Mouse (Mus musculus) myocyte (in vitro differentiated cells): ENCODE measurements around the gene Tnip1. TPM values are rescaled to one million over a fixed set of nuclear protein-coding genes. Genes with fewer than 3 reads are reported as not detected.

Experiments used
- H3K27me3 ChIP-seq: one replicate; pipeline ENCODE4 v1.6.1; 2011; ENCODE audit not compliant: control insufficient read depth, insufficient read depth, insufficient read length
- H3K36me3 ChIP-seq: one replicate; pipeline ENCODE4 v1.6.1; 2011; ENCODE audit not compliant: control insufficient read depth, insufficient read depth
- H3K4me2 ChIP-seq: one replicate; pipeline ENCODE4 v1.6.1; 2011; ENCODE audit warnings: low read depth, control low read depth
- H3K4me3 ChIP-seq: one replicate; pipeline ENCODE4 v1.5.1; 2011; ENCODE audit warnings: mild to moderate bottlenecking, control low read depth, moderate library complexity
- H3K79me2 ChIP-seq: one replicate; pipeline ENCODE4 v1.6.1; 2011; ENCODE audit not compliant: control insufficient read depth, insufficient read depth
- H3ac ChIP-seq: one replicate; pipeline ENCODE4 v1.6.1; 2011; ENCODE audit not compliant: control insufficient read depth, insufficient read length
- CEBPB ChIP-seq: IDR thresholded peaks from 2 replicates; pipeline ENCODE4 v1.6.1; 2011; ENCODE audit warnings: mild to moderate bottlenecking, moderate library complexity; ENCODE audit not compliant: poor library complexity, insufficient read depth, severe bottlenecking
- E2F4 ChIP-seq: IDR thresholded peaks from one replicate; pipeline ENCODE4 v1.6.1; 2011; ENCODE audit warnings: mild to moderate bottlenecking, control low read depth, moderate library complexity; ENCODE audit not compliant: insufficient read depth
- MAX ChIP-seq: IDR thresholded peaks from one replicate; pipeline ENCODE4 v1.6.1; 2011; ENCODE audit warnings: low read depth, mild to moderate bottlenecking, control low read depth
- MYOD1 ChIP-seq, 3 experiments: IDR thresholded peaks; one replicate each; pipeline ENCODE4 v1.6.1; 2011; ENCODE audit warnings: control low read depth in 2 of 3, low read depth in 2 of 3, mild to moderate bottlenecking in 2 of 3, moderate library complexity in 1 of 3; ENCODE audit not compliant: insufficient read length in 2 of 3, control insufficient read depth in 1 of 3
- MYOG ChIP-seq, 3 experiments: IDR thresholded peaks; one replicate each; pipeline ENCODE4 v1.6.1; 2011; ENCODE audit warnings: control low read depth in 2 of 3, low read depth in 2 of 3, mild to moderate bottlenecking in 2 of 3; ENCODE audit not compliant: insufficient read length in 2 of 3, control insufficient read depth in 1 of 3, insufficient read depth in 1 of 3
- POLR2A ChIP-seq: IDR thresholded peaks from one replicate; pipeline ENCODE4 v1.6.1; 2011; ENCODE audit warnings: low read depth, mild to moderate bottlenecking, control low read depth, moderate library complexity; ENCODE audit not compliant: insufficient read length
- POLR2AphosphoS2 ChIP-seq: IDR thresholded peaks from one replicate; pipeline ENCODE4 v1.6.1; 2011; ENCODE audit warnings: low read depth, control low read depth; ENCODE audit not compliant: insufficient read length
- REST ChIP-seq: IDR thresholded peaks from one replicate; pipeline ENCODE4 v1.6.1; 2011; ENCODE audit warnings: mild to moderate bottlenecking, control low read depth, moderate library complexity; ENCODE audit not compliant: insufficient read depth, insufficient read length
- SRF ChIP-seq: IDR thresholded peaks from one replicate; pipeline ENCODE4 v1.6.1; 2011; ENCODE audit warnings: low read depth; ENCODE audit not compliant: control insufficient read depth, insufficient read length
- TCF12 ChIP-seq: IDR thresholded peaks from one replicate; pipeline ENCODE4 v1.6.1; 2011; ENCODE audit warnings: mild to moderate bottlenecking, control low read depth; ENCODE audit not compliant: poor library complexity, insufficient read depth, severe bottlenecking
- TCF3 ChIP-seq: IDR thresholded peaks from one replicate; pipeline ENCODE4 v1.6.1; 2011; ENCODE audit warnings: low read depth, control low read depth; ENCODE audit not compliant: insufficient read length
- USF1 ChIP-seq: IDR thresholded peaks from one replicate; pipeline ENCODE4 v1.6.1; 2011; ENCODE audit warnings: low read depth, mild to moderate bottlenecking, control low read depth, moderate library complexity
- polyA plus RNA-seq: library from polyadenylated mRNA; unstranded; fragments of >200 nt; fragmentation: generic; extraction: Trizol; gene quantifications from one replicate; pipeline ENCODE4 v1.2.1, GENCODE M21; 2012; ENCODE audit warnings: missing spikeins

Tnip1 gene
- polyA plus RNA-seq, 1 experiment: 34.5 TPM

DNA sequence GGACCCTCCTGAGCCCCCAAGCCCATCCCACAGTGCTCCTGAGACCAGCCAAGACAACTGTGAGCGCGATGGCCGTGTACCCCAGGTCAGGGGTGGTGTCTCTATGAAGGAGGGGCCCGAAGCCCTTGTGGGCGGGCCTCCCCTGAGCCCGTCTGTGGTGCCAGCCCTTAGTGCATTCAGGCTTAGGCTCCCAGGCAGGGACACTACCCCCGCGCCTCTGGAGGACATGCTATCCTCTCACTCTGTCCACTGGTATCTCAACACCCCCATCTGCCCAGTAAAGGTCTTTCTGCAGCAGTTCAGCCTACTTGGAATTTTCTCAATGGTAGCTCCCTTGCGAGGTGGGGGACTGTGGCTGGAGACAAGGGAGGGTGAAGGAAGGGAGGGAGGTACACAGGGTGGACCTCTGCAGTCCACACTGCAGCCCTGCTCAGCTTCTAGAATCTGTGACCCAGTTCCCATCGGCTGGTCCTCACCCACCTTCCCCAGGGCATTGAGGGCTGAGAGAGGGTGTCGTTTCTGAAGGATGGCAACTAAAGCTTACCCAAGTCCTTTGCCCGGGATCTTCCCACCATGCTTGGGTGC lies 52.5 kb downstream of the Tnip1 start:
- no peaks in the 10 kb centered on the region for H3K79me2 ChIP-seq
- no peaks in the 10 kb centered on the region for H3K27me3 ChIP-seq
- H3K4me2 ChIP-seq: no peak overlapping the region
- TF ChIP-seq MAX (no peak), TCF3 (no peak), MYOG (IDR thresholded peaks at IDR 0.05; ENCODE audit: control insufficient read depth in 1 of 3, insufficient read depth in 1 of 3, insufficient read length in 2 of 3, low read depth in 2 of 3) (no peak), E2F4 (no peak), CEBPB (no peak), POLR2A (no peak), USF1 (no peak), TCF12 (no peak), SRF (no peak), MYOD1 (IDR thresholded peaks at IDR 0.05; ENCODE audit: control insufficient read depth in 1 of 3, insufficient read length in 2 of 3, low read depth in 2 of 3) (no peak), REST (no peak), POLR2AphosphoS2 (no peak)
- no peak overlapping the region for H3K4me3 ChIP-seq
- peaks cover 11% of the 10 kb centered on the region for H3K36me3 ChIP-seq
- no peak overlapping the region for H3ac ChIP-seq

DNA sequence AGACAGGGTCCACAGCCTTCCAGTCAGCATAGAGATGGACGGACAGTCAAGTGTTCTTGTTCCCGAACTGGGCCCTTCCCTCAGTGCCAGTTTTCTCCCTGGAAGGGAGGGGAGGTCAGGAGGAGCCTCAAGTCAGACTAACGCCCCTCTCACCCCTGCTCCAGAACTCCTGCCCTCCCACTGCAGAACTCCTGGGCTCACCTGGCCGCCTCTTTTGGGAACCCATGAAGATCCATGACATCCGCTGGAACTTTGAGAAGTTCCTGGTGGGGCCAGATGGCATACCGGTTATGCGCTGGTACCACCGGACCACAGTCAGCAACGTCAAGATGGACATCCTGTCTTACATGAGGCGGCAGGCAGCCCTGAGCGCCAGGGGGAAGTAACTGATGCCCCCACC lies 53.4 kb downstream of the Tnip1 start:
- TF ChIP-seq TCF3 (no peak), MYOD1 (IDR thresholded peaks at IDR 0.05; ENCODE audit: control insufficient read depth in 1 of 3, insufficient read length in 2 of 3, low read depth in 2 of 3) (no peak), REST (no peak), USF1 (no peak), CEBPB (no peak), TCF12 (no peak), POLR2AphosphoS2 (no peak), MYOG (IDR thresholded peaks at IDR 0.05; ENCODE audit: control insufficient read depth in 1 of 3, insufficient read depth in 1 of 3, insufficient read length in 2 of 3, low read depth in 2 of 3) (no peak), POLR2A (no peak), MAX (no peak), SRF (no peak), E2F4 (no peak)
- Histone ChIP-seq H3K79me2 (no peaks in the 10 kb centered on the region), H3K4me3 (no peak overlapping the region), H3K4me2 (no peak overlapping the region), H3K36me3 (peaks cover 4% of the 10 kb centered on the region), H3ac (no peak overlapping the region), H3K27me3 (no peaks in the 10 kb centered on the region)

GRCm38 (mm10) chr11:54907259-54907658 lies 55.5 kb downstream of the Tnip1 start:
- Histone ChIP-seq H3K4me3 (no peak overlapping the region), H3K36me3 (no peaks in the 10 kb centered on the region), H3K79me2 (no peaks in the 10 kb centered on the region), H3K4me2 (no peak overlapping the region), H3K27me3 (no peaks in the 10 kb centered on the region), H3ac (no peak overlapping the region)
- TF ChIP-seq TCF3: no peak
- TF ChIP-seq MYOG (IDR thresholded peaks at IDR 0.05; ENCODE audit: control insufficient read depth in 1 of 3, insufficient read depth in 1 of 3, insufficient read length in 2 of 3, low read depth in 2 of 3): no peak
- TF ChIP-seq E2F4: no peak
- TF ChIP-seq REST: no peak
- TF ChIP-seq MAX: no peak
- no peak for TF ChIP-seq SRF
- no peak for TF ChIP-seq MYOD1 (IDR thresholded peaks at IDR 0.05; ENCODE audit: control insufficient read depth in 1 of 3, insufficient read length in 2 of 3, low read depth in 2 of 3)
- TF ChIP-seq CEBPB: no peak
- TF ChIP-seq TCF12: no peak
- TF ChIP-seq POLR2A: no peak
- TF ChIP-seq POLR2AphosphoS2: no peak
- TF ChIP-seq USF1: no peak

DNA sequence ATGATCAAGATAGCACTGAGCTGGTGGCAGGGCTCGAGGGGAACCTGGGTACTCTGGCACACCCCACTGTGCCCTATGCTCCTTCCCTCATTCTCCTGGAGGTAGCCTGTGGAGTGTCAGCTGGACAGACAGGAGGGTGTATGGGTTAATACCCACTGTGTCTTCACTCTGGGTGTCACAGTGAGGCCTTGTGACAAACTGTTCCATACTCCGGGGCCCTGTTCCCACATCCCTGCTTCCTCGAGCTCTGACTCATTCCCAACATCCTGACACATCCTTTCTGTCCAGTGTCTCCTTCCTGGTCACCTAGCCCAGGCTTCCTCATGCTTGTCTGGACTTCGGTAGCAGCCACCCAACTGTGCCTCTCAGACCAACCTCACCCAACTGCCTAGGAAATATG lies 56.3 kb downstream of the Tnip1 start:
- H3K4me3 ChIP-seq: no peak overlapping the region
- no peak for TF ChIP-seq REST
- no peak for TF ChIP-seq CEBPB
- no peak for TF ChIP-seq USF1
- no peak for TF ChIP-seq SRF
- TF ChIP-seq E2F4: no peak
- TF ChIP-seq TCF3: no peak
- no peak for TF ChIP-seq MAX
- TF ChIP-seq POLR2A: no peak
- TF ChIP-seq MYOG (IDR thresholded peaks at IDR 0.05; ENCODE audit: control insufficient read depth in 1 of 3, insufficient read depth in 1 of 3, insufficient read length in 2 of 3, low read depth in 2 of 3): no peak
- no peak for TF ChIP-seq TCF12
- TF ChIP-seq MYOD1 (IDR thresholded peaks at IDR 0.05; ENCODE audit: control insufficient read depth in 1 of 3, insufficient read length in 2 of 3, low read depth in 2 of 3): no peak
- TF ChIP-seq POLR2AphosphoS2: no peak
- H3K4me2 ChIP-seq: no peak overlapping the region
- H3K79me2 ChIP-seq: no peaks in the 10 kb centered on the region
- H3K36me3 ChIP-seq: no peaks in the 10 kb centered on the region
- H3K27me3 ChIP-seq: no peaks in the 10 kb centered on the region
- H3ac ChIP-seq: no peak overlapping the region

GRCm38 (mm10) chr11:54905931-54906330 lies 56.8 kb downstream of the Tnip1 start:
- Histone ChIP-seq H3K4me2 (no peak overlapping the region), H3K4me3 (no peak overlapping the region), H3K79me2 (no peaks in the 10 kb centered on the region), H3K27me3 (no peaks in the 10 kb centered on the region), H3ac (no peak overlapping the region), H3K36me3 (no peaks in the 10 kb centered on the region)
- TF ChIP-seq MYOG (IDR thresholded peaks at IDR 0.05; ENCODE audit: control insufficient read depth in 1 of 3, insufficient read depth in 1 of 3, insufficient read length in 2 of 3, low read depth in 2 of 3): peak in 1 of 3 experiments; percentile 82
- peak in 2 of 3 experiments; percentile 39 to 71 for TF ChIP-seq MYOD1 (IDR thresholded peaks at IDR 0.05; ENCODE audit: control insufficient read depth in 1 of 3, insufficient read length in 2 of 3, low read depth in 2 of 3)
- TF ChIP-seq CEBPB: no peak
- no peak for TF ChIP-seq POLR2A
